Mouse (Mus musculus) heart, embryonic 12.5 days (tissue): ENCODE results near the gene Med16. TPM values are rescaled to one million over a fixed set of nuclear protein-coding genes. Genes with fewer than 3 reads are reported as not detected.

Source experiments
- ATAC-seq: fragments of 200-750 bp; cut with Nextera tagmentation; 2 replicates; pipeline ENCODE4 v1.8.0; 2017; ENCODE audit warnings: moderate TSS enrichment, moderate library complexity; ENCODE audit not compliant: insufficient number of reproducible peaks, low FRiP score
- H3K27ac ChIP-seq: fragments of 300-500 bp; sonication (generic); 2 replicates; pipeline ENCODE4 v1.5.1; 2016; ENCODE audit warnings: mild to moderate bottlenecking, moderate library complexity; ENCODE audit not compliant: poor library complexity, severe bottlenecking
- H3K27me3 ChIP-seq: fragments of 300-500 bp; sonication (generic); replicated peaks from 2 replicates; pipeline ENCODE4 v1.6.1; 2016; ENCODE audit warnings: mild to moderate bottlenecking, moderate library complexity
- H3K36me3 ChIP-seq: fragments of 300-500 bp; sonication (generic); 2 replicates; pipeline ENCODE4 v1.6.1; 2016; ENCODE audit warnings: mild to moderate bottlenecking, moderate library complexity
- H3K4me1 ChIP-seq: fragments of 300-500 bp; sonication (generic); replicated peaks from 2 replicates; pipeline ENCODE4 v1.6.1; 2016; ENCODE audit warnings: mild to moderate bottlenecking
- H3K4me2 ChIP-seq: fragments of 300-500 bp; sonication (generic); 2 replicates; pipeline ENCODE4 v1.6.1; 2016; ENCODE audit warnings: mild to moderate bottlenecking, moderate library complexity
- H3K4me3 ChIP-seq: fragments of 300-500 bp; sonication (generic); 2 replicates; pipeline ENCODE4 v1.5.1; 2016; ENCODE audit warnings: mild to moderate bottlenecking
- H3K9ac ChIP-seq: fragments of 300-500 bp; sonication (generic); 2 replicates; pipeline ENCODE4 v1.6.1; 2016; ENCODE audit warnings: mild to moderate bottlenecking, moderate library complexity
- H3K9me3 ChIP-seq: fragments of 300-500 bp; sonication (generic); replicated peaks from 2 replicates; pipeline ENCODE4 v1.6.1; 2016; ENCODE audit warnings: mild to moderate bottlenecking, moderate library complexity
- WGBS: fragments of 180-500 bp; shearing (Covaris S2); methylation state at CpG from one replicate; pipeline ENCODE4 v1.1.7; 2016; 5-methylcytosine and 5-hydroxymethylcytosine counted together
- polyA plus RNA-seq: library from polyadenylated mRNA; unstranded; fragments of >200 nt; fragmentation: Nextera tagmentation; extraction: Ambion mirVana; gene quantifications from 2 replicates; pipeline ENCODE4 v1.2.1, GENCODE M21; 2016

Gene Med16
- polyA plus RNA-seq, 1 experiment from 2014 or later, result 48.3 TPM

GRCm38 (mm10) chr10:79914948-79915596 is 6.3 kb upstream of the Med16 start:
- no peak overlapping the region for H3K27ac ChIP-seq
- H3K9ac ChIP-seq, result peak overlapping the region; percentile 30
- H3K9me3 ChIP-seq, result no peaks in the 10 kb centered on the region
- WGBS, result 64% methylated on average over 7 of the region's 7 CpGs
- peaks cover 29% of the 10 kb centered on the region for H3K36me3 ChIP-seq
- peaks cover 45% of the 10 kb centered on the region for H3K4me1 ChIP-seq
- H3K4me2 ChIP-seq, result peak overlapping the region; percentile 97
- ATAC-seq, result no peak
- H3K27me3 ChIP-seq, result peaks cover 29% of the 10 kb centered on the region
- no peak overlapping the region for H3K4me3 ChIP-seq

DNA sequence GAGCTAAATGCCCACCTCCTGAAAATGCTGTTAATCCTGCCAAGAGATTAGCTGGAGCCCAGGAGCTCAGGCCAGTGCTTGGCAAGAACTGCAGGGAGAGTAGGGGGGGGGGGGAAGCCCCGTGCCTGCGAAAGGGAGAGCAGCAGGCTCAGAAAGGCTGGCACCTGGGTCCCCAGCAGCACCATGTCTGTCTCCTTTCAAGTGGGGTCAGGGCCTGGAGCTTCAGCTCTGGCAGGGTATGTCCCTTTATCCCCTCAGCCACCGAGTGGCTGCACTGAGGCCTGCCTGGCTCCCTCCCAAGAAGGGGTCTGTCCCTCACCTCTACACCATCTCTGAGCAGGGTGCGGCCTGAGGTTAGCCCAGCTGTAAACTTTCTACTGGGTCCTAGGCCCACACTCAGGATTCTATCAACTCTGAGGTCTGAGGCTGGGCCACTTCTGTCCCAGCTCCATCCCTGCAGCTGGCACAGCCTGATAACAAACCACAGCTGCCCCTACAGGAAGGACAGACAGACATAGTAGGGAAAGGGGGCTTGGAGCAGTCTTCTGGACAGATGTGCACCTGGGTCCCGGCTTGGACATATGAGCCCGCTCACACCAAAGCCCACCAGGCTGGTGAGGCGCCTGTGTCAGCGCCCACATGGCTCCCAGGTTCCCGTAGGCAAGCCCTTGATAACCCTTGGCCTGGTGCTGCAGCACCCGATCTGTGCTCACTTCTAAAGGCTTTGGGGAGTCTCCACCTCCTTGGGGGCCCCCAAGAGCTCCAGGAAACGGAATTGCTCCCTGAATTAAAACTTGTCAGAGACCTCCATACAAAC is 5.6 kb upstream of the Med16 start:
- Histone ChIP-seq H3K9me3 (no peaks in the 10 kb centered on the region), H3K36me3 (peaks cover 29% of the 10 kb centered on the region), H3K9ac (peak overlapping the region; percentile 30), H3K27me3 (peaks cover 22% of the 10 kb centered on the region), H3K4me1 (peaks cover 49% of the 10 kb centered on the region), H3K27ac (no peak overlapping the region), H3K4me3 (no peak overlapping the region), H3K4me2 (no peak overlapping the region)
- ATAC-seq, result no peak
- WGBS, result 70% methylated on average over 11 of the region's 11 CpGs

- H3K4me1 ChIP-seq, result peaks cover 36% of the 10 kb centered on the region
- H3K9me3 ChIP-seq, result no peaks in the 10 kb centered on the region
- peaks cover 2% of the 10 kb centered on the region for H3K27me3 ChIP-seq
- no peak overlapping the region for H3K4me2 ChIP-seq
- WGBS, result 64% methylated on average over 20 of the region's 20 CpGs
- H3K4me3 ChIP-seq, result no peak overlapping the region
- no peak for ATAC-seq
- H3K9ac ChIP-seq, result no peak overlapping the region
- H3K27ac ChIP-seq, result no peak overlapping the region
- peaks cover 29% of the 10 kb centered on the region for H3K36me3 ChIP-seq
These were observed 3.7 kb upstream of the Med16 start for GRCm38 (mm10) chr10:79912412-79912811.

DNA sequence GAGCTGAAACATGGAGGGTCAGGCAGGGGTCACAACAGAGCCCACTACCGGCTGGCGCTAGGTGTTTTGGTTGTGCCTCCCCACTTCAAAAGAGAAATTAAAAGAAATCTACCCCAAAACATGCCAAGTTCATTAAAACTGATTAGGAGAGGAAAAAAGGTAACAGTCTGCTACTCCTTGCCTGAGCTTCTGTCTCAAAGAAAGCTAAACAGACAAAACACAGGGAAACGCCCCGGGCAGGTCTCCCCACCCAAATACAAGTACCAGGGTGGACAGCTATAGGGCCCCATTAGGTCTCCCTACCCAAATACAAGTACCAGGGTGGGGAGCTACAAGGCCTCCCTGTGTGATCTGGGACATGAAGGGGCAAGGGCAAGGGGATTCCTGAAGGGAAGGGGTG is 1.8 kb upstream of the Med16 start, which contains the start of gene Gm26602:
Gene Gm26602 (plus strand): TSS at position 301 of the 400 bp plus-strand sequence.
- ATAC-seq, result no peak
- Histone ChIP-seq H3K4me1 (peaks cover 28% of the 10 kb centered on the region), H3K9ac (0 out of 2 replicates have a peak within 1 kb of the TSS, but pooled peaks have one; percentile 20), H3K27ac (no peak within 1 kb of the TSS), H3K4me2 (no peak within 1 kb of the TSS), H3K27me3 (no peaks in the 10 kb centered on the region), H3K4me3 (no peak within 1 kb of the TSS), H3K36me3 (peaks cover 47% of the 10 kb centered on the region), H3K9me3 (no peaks in the 10 kb centered on the region)
- 89% methylated on average over 4 of the region's 4 CpGs for WGBS

- Histone ChIP-seq H3K9ac (peak overlapping the region; percentile 20; the same call in 1 of the 2 replicates), H3K4me1 (peaks cover 16% of the 10 kb centered on the region), H3K9me3 (no peaks in the 10 kb centered on the region), H3K27me3 (no peaks in the 10 kb centered on the region), H3K4me2 (peak overlapping the region; percentile 48), H3K4me3 (no peak overlapping the region; the same call in 1 of the 2 replicates), H3K27ac (peak overlapping the region; percentile 45; the same call in 1 of the 2 replicates), H3K36me3 (peaks cover 59% of the 10 kb centered on the region)
- WGBS, result 26% methylated on average over 14 of the region's 14 CpGs
- ATAC-seq, result peak; percentile 49; the same call in 1 of the 2 replicates
These were observed 584 bp upstream of the Med16 start for GRCm38 (mm10) chr10:79909092-79909922.

DNA sequence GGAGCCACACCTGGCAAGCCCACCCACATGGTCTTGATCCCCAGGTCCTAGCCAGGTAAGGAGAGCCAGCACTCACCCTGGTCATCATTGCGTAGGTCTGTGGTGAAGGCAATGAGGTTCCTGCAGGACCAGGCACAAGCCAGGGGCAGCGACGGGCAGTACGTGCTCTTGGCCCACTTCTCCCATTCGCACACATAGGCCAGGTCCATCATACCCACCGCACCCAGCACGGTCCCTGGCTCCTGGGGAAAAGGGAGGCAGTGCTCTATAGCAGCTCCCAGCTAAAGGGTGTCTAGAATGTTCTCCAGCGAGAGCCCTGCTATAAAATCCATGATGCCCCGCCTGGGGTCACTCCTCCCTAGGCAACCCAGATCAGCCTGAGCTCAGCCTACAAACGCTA is 1.3 kb downstream of the Med16 start:
- Histone ChIP-seq H3K4me1 (peaks cover 10% of the 10 kb centered on the region), H3K27me3 (no peaks in the 10 kb centered on the region), H3K27ac (no peak overlapping the region), H3K4me2 (peak overlapping the region; percentile 54; the same call in 1 of the 2 replicates), H3K4me3 (no peak overlapping the region), H3K36me3 (peaks cover 68% of the 10 kb centered on the region), H3K9me3 (no peaks in the 10 kb centered on the region), H3K9ac (no peak overlapping the region)
- no peak for ATAC-seq
- WGBS, result 94% methylated on average over 10 of the region's 10 CpGs

DNA sequence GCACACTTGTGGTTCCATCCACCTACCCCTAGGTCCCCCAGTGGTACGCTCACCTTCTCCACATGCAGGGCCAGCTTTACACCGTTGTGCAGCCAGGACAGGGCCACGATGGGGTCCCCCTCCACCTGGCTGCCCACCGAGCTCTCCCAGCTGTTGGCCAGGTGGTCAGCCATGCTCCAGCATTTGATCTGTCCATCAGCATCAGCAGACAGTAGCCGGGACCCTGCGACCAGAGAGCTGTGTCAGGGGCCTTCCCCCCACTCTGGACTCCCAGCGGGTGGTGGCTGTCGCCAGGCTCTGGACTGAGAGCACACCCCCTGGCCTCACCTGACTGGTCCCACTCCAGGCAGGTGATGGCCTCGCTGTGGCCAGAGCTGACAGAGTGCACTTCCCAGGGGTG is 2.0 kb downstream of the Med16 start:
- Histone ChIP-seq H3K4me2 (no peak overlapping the region), H3K36me3 (peaks cover 66% of the 10 kb centered on the region)
- WGBS, result 92% methylated on average over 9 of the region's 9 CpGs

DNA sequence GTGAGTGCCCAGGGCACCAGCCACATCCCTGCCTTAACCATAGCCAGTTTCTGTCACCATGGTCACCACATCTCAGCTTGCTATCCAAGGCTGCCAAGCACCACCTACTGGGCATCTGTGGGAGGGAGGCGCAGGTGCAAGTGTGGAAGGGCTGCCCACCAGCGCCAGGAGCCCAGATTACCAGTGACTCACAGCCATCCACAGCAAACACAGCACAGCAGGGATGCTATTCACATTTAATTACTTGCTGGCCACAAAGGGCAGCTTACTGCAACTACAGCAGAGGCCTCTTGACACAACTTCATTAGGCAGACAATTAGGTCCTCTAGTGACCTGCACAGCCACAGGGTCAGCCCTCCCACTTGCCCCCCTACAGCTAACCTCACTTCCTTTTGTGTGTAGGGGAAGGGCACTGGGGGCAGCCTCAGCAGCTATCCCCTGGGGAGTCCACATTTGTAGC is 7.7 kb downstream of the Med16 start:
- Histone ChIP-seq H3K27me3 (no peaks in the 10 kb centered on the region), H3K9me3 (no peaks in the 10 kb centered on the region), H3K4me2 (no peak overlapping the region), H3K27ac (no peak overlapping the region), H3K4me1 (no peaks in the 10 kb centered on the region; the same call in 1 of the 2 replicates), H3K36me3 (peaks cover 81% of the 10 kb centered on the region), H3K9ac (no peak overlapping the region), H3K4me3 (no peak overlapping the region)
- ATAC-seq, result no peak
- WGBS, result 65% methylated on average over 2 of the region's 2 CpGs

More for the DNA sequence above, 2.0 kb downstream of the Med16 start:
- Histone ChIP-seq H3K9me3 (no peaks in the 10 kb centered on the region), H3K9ac (no peak overlapping the region), H3K4me3 (no peak overlapping the region), H3K27me3 (no peaks in the 10 kb centered on the region), H3K27ac (no peak overlapping the region), H3K4me1 (peaks cover 10% of the 10 kb centered on the region)
- ATAC-seq, result no peak

DNA sequence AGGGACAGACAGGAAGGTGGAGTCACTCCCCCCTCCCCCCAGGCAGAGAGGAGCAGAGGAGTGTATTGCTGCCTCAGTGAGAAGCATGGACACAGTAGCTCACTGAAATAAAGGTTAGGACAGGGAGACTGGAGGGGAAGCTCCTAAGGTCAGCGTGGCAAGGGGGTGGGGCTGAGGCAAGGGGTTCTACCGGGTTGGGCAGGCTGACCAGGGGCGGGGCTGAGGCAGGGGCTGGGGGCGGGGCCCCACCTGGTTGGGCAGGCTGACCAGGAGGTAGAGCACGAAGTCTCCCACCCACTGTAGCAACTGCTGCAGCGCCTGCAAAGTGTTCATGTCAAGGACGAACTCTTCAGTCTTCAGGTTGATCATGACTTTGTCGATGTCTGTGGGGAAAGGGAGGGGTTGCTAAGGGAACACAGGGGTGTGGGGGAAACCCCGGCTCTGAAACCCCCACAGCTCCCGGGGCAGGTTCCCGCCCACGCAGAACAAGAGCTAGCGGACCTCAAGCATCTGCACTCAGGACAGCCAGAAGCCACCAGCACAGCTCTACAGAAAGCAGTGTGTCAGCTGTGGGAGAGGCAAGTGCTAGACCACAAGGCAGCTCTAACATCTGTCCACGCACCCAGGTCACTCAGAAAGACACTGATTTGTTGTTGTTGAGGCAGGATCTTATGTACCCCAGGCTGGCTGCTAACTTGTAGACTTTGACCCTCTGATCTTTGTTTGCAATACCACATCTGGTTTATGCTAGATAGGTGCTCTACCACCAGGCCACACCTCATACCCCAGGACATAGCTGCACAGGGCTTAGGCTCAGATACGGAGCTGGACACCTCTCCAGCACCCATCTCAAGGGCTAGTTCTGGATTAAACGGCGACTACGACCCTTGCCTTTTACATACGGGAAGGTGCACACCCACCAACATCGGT is 11.1 kb downstream of the Med16 start:
- Histone ChIP-seq H3K4me3 (no peak overlapping the region), H3K9ac (no peak overlapping the region), H3K27me3 (no peaks in the 10 kb centered on the region), H3K4me1 (no peaks in the 10 kb centered on the region; the same call in 1 of the 2 replicates), H3K36me3 (peaks cover 67% of the 10 kb centered on the region), H3K27ac (no peak overlapping the region), H3K9me3 (no peaks in the 10 kb centered on the region), H3K4me2 (no peak overlapping the region)
- ATAC-seq, result no peak
- 50% methylated on average over 20 of the region's 20 CpGs for WGBS

DNA sequence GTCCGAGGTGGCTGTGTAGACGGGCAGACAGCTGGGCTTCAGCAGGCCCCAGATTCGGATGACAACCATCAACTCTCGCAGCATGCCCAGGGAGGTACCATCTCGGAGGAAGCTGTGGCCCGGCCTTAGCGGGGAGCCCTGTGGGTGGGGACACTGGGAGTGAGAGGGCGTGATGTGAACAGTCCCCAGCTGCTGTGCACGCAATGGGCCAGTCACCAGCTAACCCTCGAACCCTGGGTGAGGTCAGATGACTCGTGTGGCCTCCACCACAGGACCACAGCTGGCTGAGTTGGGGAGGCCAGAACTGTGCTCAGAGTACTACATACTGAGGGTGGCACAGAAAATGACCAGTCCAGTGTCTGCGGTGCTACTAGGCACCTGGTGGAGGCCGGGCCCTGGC is 11.9 kb downstream of the Med16 start:
- peaks cover 2% of the 10 kb centered on the region; the same call in 1 of the 2 replicates for H3K27me3 ChIP-seq
- no peak overlapping the region for H3K4me2 ChIP-seq
- H3K9me3 ChIP-seq, result no peaks in the 10 kb centered on the region
- 81% methylated on average over 13 of the region's 13 CpGs for WGBS
- H3K36me3 ChIP-seq, result peaks cover 62% of the 10 kb centered on the region
- no peak for ATAC-seq
- H3K9ac ChIP-seq, result no peak overlapping the region
- no peak overlapping the region for H3K4me3 ChIP-seq
- H3K4me1 ChIP-seq, result no peaks in the 10 kb centered on the region; the same call in 1 of the 2 replicates
- no peak overlapping the region for H3K27ac ChIP-seq
